Mouse (Mus musculus): ENCODE measurements around the gene Dscaml1. TPM values are rescaled to one million over a fixed set of nuclear protein-coding genes. Genes with fewer than 3 reads are reported as not detected.

Dscaml1 gene
- 0.23 TPM in 1 of 2 replicates, not detected in the other for polyA plus RNA-seq (2014; fragmentation: Nextera tagmentation; extraction: Ambion mirVana)

- H3K27ac ChIP-seq (ENCODE audit: low read depth, low read length), result no peak within 1 kb of the TSS
- no peak within 1 kb of the TSS for H3K4me3 ChIP-seq (ENCODE audit: low read depth, low read length)
- H3K36me3 ChIP-seq (ENCODE audit: control insufficient read depth, insufficient read depth, low read length), result no peaks in the 10 kb centered on the region
- H3K9ac ChIP-seq (ENCODE audit: low read depth, low read length), result no peak within 1 kb of the TSS
- 80% methylated on average over 4 of the region's 4 CpGs for WGBS (ENCODE audit: insufficient replicate concordance)
- no peak for ATAC-seq (replicated peaks; ENCODE audit: insufficient number of reproducible peaks, low FRiP score, low TSS enrichment)
- peaks cover 35% of the 10 kb centered on the region for H3K27me3 ChIP-seq (ENCODE audit: control insufficient read depth, insufficient read depth, low read length)
- peaks cover 10% of the 10 kb centered on the region for H3K4me1 ChIP-seq (ENCODE audit: control insufficient read depth, insufficient read depth, low read length)
- no peaks in the 10 kb centered on the region for H3K9me3 ChIP-seq (replicated peaks; ENCODE audit: control insufficient read depth, low read length)
- no peak within 1 kb of the TSS for H3K4me2 ChIP-seq
Observed at GRCm38 (mm10) chr9:45426456-45426855, at the start of gene Dscaml1. Dscaml1 (plus strand) TSS chr9:45426628.

DNA sequence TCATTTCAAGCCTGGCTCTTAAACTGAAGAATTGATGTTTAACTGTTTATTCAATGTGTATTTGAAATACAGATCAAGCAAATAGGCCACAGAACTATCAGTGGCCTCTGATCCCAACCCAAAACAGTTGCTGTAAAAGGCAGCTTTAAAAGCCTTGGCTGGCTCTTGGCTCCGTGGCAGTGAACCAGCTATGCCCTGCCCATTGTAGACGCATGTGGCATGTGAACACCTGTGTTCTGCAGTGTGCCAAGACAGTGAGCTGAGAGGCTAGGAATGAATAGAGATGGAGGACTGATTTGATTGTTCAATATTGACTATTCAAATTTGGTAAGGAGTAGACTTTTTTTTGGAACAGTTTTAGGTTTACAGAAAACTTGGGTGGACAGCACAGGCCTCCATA lies 49.5 kb upstream of the Dscaml1 start:
- ATAC-seq (replicated peaks; ENCODE audit: insufficient number of reproducible peaks, low FRiP score, low TSS enrichment), result no peak
- no peak overlapping the region for H3K27ac ChIP-seq (ENCODE audit: low read depth, low read length)
- H3K4me3 ChIP-seq (ENCODE audit: low read depth, low read length), result no peak overlapping the region
- H3K4me2 ChIP-seq, result no peak overlapping the region
- 0 out of 2 replicates have a peak, but pooled peaks cover 2% of the 10 kb centered on the region for H3K4me1 ChIP-seq (ENCODE audit: control insufficient read depth, insufficient read depth, low read length)
- H3K9ac ChIP-seq (ENCODE audit: low read depth, low read length), result no peak overlapping the region
- no peaks in the 10 kb centered on the region for H3K27me3 ChIP-seq (ENCODE audit: control insufficient read depth, insufficient read depth, low read length)
- 74% methylated on average over 2 of the region's 2 CpGs for WGBS (ENCODE audit: insufficient replicate concordance)
- H3K36me3 ChIP-seq (ENCODE audit: control insufficient read depth, insufficient read depth, low read length), result no peaks in the 10 kb centered on the region
- H3K9me3 ChIP-seq (replicated peaks; ENCODE audit: control insufficient read depth, low read length), result no peaks in the 10 kb centered on the region

- Histone ChIP-seq H3K4me3 (ENCODE audit: low read depth, low read length) (no peak overlapping the region), H3K4me1 (ENCODE audit: control insufficient read depth, insufficient read depth, low read length) (0 out of 2 replicates have a peak, but pooled peaks cover 2% of the 10 kb centered on the region), H3K9me3 (replicated peaks; ENCODE audit: control insufficient read depth, low read length) (no peaks in the 10 kb centered on the region), H3K4me2 (no peak overlapping the region), H3K9ac (ENCODE audit: low read depth, low read length) (no peak overlapping the region), H3K27ac (ENCODE audit: low read depth, low read length) (no peak overlapping the region), H3K36me3 (ENCODE audit: control insufficient read depth, insufficient read depth, low read length) (no peaks in the 10 kb centered on the region), H3K27me3 (ENCODE audit: control insufficient read depth, insufficient read depth, low read length) (no peaks in the 10 kb centered on the region)
- ATAC-seq (replicated peaks; ENCODE audit: insufficient number of reproducible peaks, low FRiP score, low TSS enrichment), result no peak
- WGBS (ENCODE audit: insufficient replicate concordance), result 50% methylated on average over 10 of the region's 10 CpGs
Observed at GRCm38 (mm10) chr9:45380411-45381251, 45.8 kb upstream of the Dscaml1 start.

DNA sequence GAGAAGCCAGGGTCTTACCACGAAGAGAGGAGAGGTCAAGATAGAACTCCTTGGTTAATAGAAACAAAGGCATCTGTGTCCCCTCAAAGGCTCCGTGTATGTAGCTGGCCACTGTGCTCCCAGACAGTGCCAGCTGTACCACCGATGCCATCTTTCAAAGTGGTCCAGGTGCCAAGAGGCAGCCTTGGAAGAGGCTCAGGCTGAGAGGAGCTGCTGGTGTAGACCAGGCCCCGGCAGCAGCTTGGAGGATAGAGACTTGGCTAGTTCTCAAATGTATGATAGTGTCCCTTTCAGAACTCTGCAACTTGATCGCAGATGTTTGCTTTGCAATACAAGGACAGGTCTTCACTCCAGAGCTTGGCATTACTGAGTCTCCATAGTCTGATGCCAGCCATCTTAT lies 44.1 kb upstream of the Dscaml1 start:
- no peaks in the 10 kb centered on the region for H3K36me3 ChIP-seq (ENCODE audit: control insufficient read depth, insufficient read depth, low read length)
- no peaks in the 10 kb centered on the region for H3K9me3 ChIP-seq (replicated peaks; ENCODE audit: control insufficient read depth, low read length)
- no peak for ATAC-seq (replicated peaks; ENCODE audit: insufficient number of reproducible peaks, low FRiP score, low TSS enrichment)
- H3K4me3 ChIP-seq (ENCODE audit: low read depth, low read length), result no peak overlapping the region
- no peak overlapping the region for H3K4me2 ChIP-seq
- 51% methylated on average over 5 of the region's 5 CpGs for WGBS (ENCODE audit: insufficient replicate concordance)
- H3K9ac ChIP-seq (ENCODE audit: low read depth, low read length), result no peak overlapping the region
- no peaks in the 10 kb centered on the region for H3K27me3 ChIP-seq (ENCODE audit: control insufficient read depth, insufficient read depth, low read length)
- H3K4me1 ChIP-seq (ENCODE audit: control insufficient read depth, insufficient read depth, low read length), result 0 out of 2 replicates have a peak, but pooled peaks cover 2% of the 10 kb centered on the region
- no peak overlapping the region for H3K27ac ChIP-seq (ENCODE audit: low read depth, low read length)

DNA sequence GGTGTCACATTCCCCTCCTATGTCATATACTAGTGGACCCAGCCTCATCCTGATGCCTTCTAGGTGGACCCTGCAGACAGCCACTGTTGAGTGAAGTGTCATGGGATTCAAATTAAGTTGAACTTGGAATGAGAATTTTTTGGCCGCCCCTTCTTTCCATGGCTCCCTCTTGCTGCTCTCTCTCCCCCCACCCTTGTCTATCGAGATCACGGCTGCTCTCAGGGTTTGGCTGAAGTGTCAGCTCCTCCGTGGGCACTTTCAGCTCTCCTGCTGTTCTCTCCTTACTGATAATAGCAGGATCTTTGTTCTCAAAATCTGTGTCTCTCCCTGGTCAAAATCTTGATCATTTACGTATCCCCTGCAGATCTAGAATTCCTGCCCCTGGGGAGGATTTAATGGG lies 43.6 kb upstream of the Dscaml1 start:
- H3K27ac ChIP-seq (ENCODE audit: low read depth, low read length), result no peak overlapping the region
- no peaks in the 10 kb centered on the region for H3K27me3 ChIP-seq (ENCODE audit: control insufficient read depth, insufficient read depth, low read length)
- no peak overlapping the region for H3K4me2 ChIP-seq
- no peak overlapping the region for H3K4me3 ChIP-seq (ENCODE audit: low read depth, low read length)
- 0 out of 2 replicates have a peak, but pooled peaks cover 2% of the 10 kb centered on the region for H3K4me1 ChIP-seq (ENCODE audit: control insufficient read depth, insufficient read depth, low read length)
- no peak for ATAC-seq (replicated peaks; ENCODE audit: insufficient number of reproducible peaks, low FRiP score, low TSS enrichment)
- no peaks in the 10 kb centered on the region for H3K36me3 ChIP-seq (ENCODE audit: control insufficient read depth, insufficient read depth, low read length)
- no peaks in the 10 kb centered on the region for H3K9me3 ChIP-seq (replicated peaks; ENCODE audit: control insufficient read depth, low read length)
- 68% methylated on average over 5 of the region's 5 CpGs for WGBS (ENCODE audit: insufficient replicate concordance)
- no peak overlapping the region for H3K9ac ChIP-seq (ENCODE audit: low read depth, low read length)

- Histone ChIP-seq H3K9me3 (replicated peaks; ENCODE audit: control insufficient read depth, low read length) (no peaks in the 10 kb centered on the region), H3K27me3 (ENCODE audit: control insufficient read depth, insufficient read depth, low read length) (no peaks in the 10 kb centered on the region), H3K27ac (ENCODE audit: low read depth, low read length) (no peak overlapping the region), H3K4me3 (ENCODE audit: low read depth, low read length) (no peak overlapping the region), H3K36me3 (ENCODE audit: control insufficient read depth, insufficient read depth, low read length) (no peaks in the 10 kb centered on the region), H3K9ac (ENCODE audit: low read depth, low read length) (no peak overlapping the region), H3K4me1 (ENCODE audit: control insufficient read depth, insufficient read depth, low read length) (no peaks in the 10 kb centered on the region), H3K4me2 (no peak overlapping the region)
- ATAC-seq (replicated peaks; ENCODE audit: insufficient number of reproducible peaks, low FRiP score, low TSS enrichment), result no peak
- WGBS (ENCODE audit: insufficient replicate concordance), result 85% methylated on average over 6 of the region's 6 CpGs
Observed at GRCm38 (mm10) chr9:45383883-45384282, 42.5 kb upstream of the Dscaml1 start.

DNA sequence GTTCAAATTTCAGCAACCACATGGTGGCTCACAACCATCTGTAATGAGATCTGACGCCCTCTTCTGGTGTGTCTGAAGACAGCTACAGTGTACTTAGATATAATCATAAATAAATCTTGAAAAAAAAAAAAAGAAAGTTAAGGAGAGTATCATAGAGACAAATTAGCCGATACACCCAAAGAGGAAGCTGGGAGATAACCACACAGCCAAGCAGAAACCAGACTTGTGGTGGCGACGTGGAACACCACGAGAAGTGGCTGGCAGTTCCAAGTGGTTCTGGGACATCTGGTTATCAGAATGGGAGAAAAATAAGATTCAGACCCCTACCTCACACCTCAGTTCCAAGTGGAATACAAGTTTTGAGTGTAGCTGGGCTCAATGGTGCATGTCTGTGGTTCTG lies 39.7 kb upstream of the Dscaml1 start:
- Histone ChIP-seq H3K9ac (ENCODE audit: low read depth, low read length) (no peak overlapping the region), H3K4me1 (ENCODE audit: control insufficient read depth, insufficient read depth, low read length) (no peaks in the 10 kb centered on the region), H3K27me3 (ENCODE audit: control insufficient read depth, insufficient read depth, low read length) (no peaks in the 10 kb centered on the region), H3K36me3 (ENCODE audit: control insufficient read depth, insufficient read depth, low read length) (no peaks in the 10 kb centered on the region), H3K27ac (ENCODE audit: low read depth, low read length) (no peak overlapping the region), H3K4me3 (ENCODE audit: low read depth, low read length) (no peak overlapping the region), H3K4me2 (no peak overlapping the region), H3K9me3 (replicated peaks; ENCODE audit: control insufficient read depth, low read length) (no peaks in the 10 kb centered on the region)
- ATAC-seq (replicated peaks; ENCODE audit: insufficient number of reproducible peaks, low FRiP score, low TSS enrichment), result no peak
- 76% methylated on average over 5 of the region's 5 CpGs for WGBS (ENCODE audit: insufficient replicate concordance)

- no peaks in the 10 kb centered on the region for H3K4me1 ChIP-seq (ENCODE audit: control insufficient read depth, insufficient read depth, low read length)
- no peak for ATAC-seq (replicated peaks; ENCODE audit: insufficient number of reproducible peaks, low FRiP score, low TSS enrichment)
- 31% methylated on average over 12 of the region's 12 CpGs for whole genome bisulfite sequencing (ENCODE audit: insufficient replicate concordance)
- no peaks in the 10 kb centered on the region for H3K36me3 ChIP-seq (ENCODE audit: control insufficient read depth, insufficient read depth, low read length)
- H3K9ac ChIP-seq (ENCODE audit: low read depth, low read length), result no peak overlapping the region
- H3K4me2 ChIP-seq, result no peak overlapping the region
- no peaks in the 10 kb centered on the region for H3K9me3 ChIP-seq (replicated peaks; ENCODE audit: control insufficient read depth, low read length)
- no peaks in the 10 kb centered on the region for H3K27me3 ChIP-seq (ENCODE audit: control insufficient read depth, insufficient read depth, low read length)
- no peak overlapping the region for H3K4me3 ChIP-seq (ENCODE audit: low read depth, low read length)
- H3K27ac ChIP-seq (ENCODE audit: low read depth, low read length), result no peak overlapping the region
Observed at GRCm38 (mm10) chr9:45388385-45388994, 37.9 kb upstream of the Dscaml1 start.

Measured in heart, embryonic 11.5 days (tissue).